Mouse (Mus musculus) spleen, adult 2 months (tissue): Measurements from ENCODE around the gene 1700066M21Rik.

Experiments used
- CTCF ChIP-seq: fragments of 200-500 bp; IDR thresholded peaks from 2 replicates; pipeline ENCODE4 v1.5.1; 2011; ENCODE audit warnings: mild to moderate bottlenecking, inconsistent platforms; ENCODE audit not compliant: insufficient read depth, insufficient read length, insufficient replicate concordance; ENCODE audit errors: extremely low read depth
- POLR2A ChIP-seq: fragments of 200-500 bp; IDR thresholded peaks from 2 replicates; pipeline ENCODE4 v1.6.1; 2011; ENCODE audit warnings: low read depth, low read length, inconsistent platforms

DNA sequence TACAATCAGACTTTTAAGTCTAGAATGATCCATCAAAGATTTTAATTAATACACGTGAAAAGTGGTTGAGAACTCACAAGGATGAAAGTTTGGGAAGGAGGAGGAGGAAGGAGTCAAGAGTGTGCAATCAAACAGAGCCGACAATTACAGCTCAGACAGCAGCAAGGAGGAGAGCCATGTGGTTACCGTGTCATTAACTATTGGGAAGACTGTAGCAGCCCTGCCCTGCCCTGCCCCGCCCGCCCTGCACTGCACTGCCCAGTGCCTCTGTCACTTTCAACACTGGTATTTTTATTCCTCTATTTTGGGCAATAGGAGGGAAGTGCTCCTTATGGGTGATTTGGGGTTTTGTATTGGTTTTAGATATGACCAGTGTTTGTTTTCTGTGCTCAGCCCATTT lies 42.2 kb upstream of the 1700066M21Rik start:
- no peak for TF ChIP-seq CTCF
- TF ChIP-seq POLR2A: no peak
